Mouse (Mus musculus): ENCODE measurements around the gene Gm10188. TPM values are rescaled to one million over a fixed set of nuclear protein-coding genes. Genes with fewer than 3 reads are reported as not detected.

Gene Gm10188
- polyA plus RNA-seq, 2 experiments, result not detected

GRCm38 (mm10) chr1:132263618-132264017 is 34.1 kb upstream of the Gm10188 start:
- TF ChIP-seq EP300 (IDR thresholded peaks at IDR 0.05; ENCODE audit: low read depth) (no peak), CTCF (IDR thresholded peaks at IDR 0.05; ENCODE audit: low read depth) (no peak)

GRCm38 (mm10) chr1:132261058-132261457 is 31.5 kb upstream of the Gm10188 start:
- no peak overlapping the region for H3K9ac ChIP-seq (replicated peaks)
- WGBS (ENCODE audit: insufficient replicate concordance), result 38% methylated on average over 5 of the region's 5 CpGs

More at GRCm38 (mm10) chr1:132263618-132264017, 34.1 kb upstream of the Gm10188 start:
- DNase-seq (ENCODE audit: low read depth in 3 of 3, low spot score in 3 of 3) (no peak), ATAC-seq (ENCODE audit: insufficient read depth) (no peak)
- H3K4me1 ChIP-seq (replicated peaks; ENCODE audit: control insufficient read depth in 2 of 2, insufficient read depth in 2 of 2, low read length in 1 of 2), result peaks cover 15 to 18% of the 10 kb centered on the region in 2 experiments
- no peak overlapping the region for H3K9ac ChIP-seq (replicated peaks)
- no peaks in the 10 kb centered on the region for H3K36me3 ChIP-seq (replicated peaks; ENCODE audit: control insufficient read depth, insufficient read depth, low read depth)
- H3K4me2 ChIP-seq (ENCODE audit: low read depth), result no peak overlapping the region
- no peak overlapping the region for H3K4me3 ChIP-seq (ENCODE audit: insufficient read depth in 1 of 2, low read depth in 2 of 2, low read length in 2 of 2)
- 88% methylated on average over 4 of the region's 4 CpGs for WGBS (ENCODE audit: insufficient replicate concordance)
- no peaks in the 10 kb centered on the region for H3K9me3 ChIP-seq (ENCODE audit: control insufficient read depth, low read length)
- H3K27ac ChIP-seq, result no peak overlapping the region
- no peaks in the 10 kb centered on the region for H3K27me3 ChIP-seq (ENCODE audit: control insufficient read depth, insufficient read depth, low read length)

GRCm38 (mm10) chr1:132260331-132260730 is 30.8 kb upstream of the Gm10188 start:
- TF ChIP-seq EP300 (IDR thresholded peaks at IDR 0.05; ENCODE audit: low read depth), result no peak
- TF ChIP-seq CTCF (IDR thresholded peaks at IDR 0.05; ENCODE audit: low read depth), result no peak
- ATAC-seq (ENCODE audit: insufficient read depth) (no peak), DNase-seq (ENCODE audit: low read depth in 3 of 3, low spot score in 3 of 3) (no peak)
- Histone ChIP-seq H3K4me2 (ENCODE audit: low read depth) (no peak overlapping the region), H3K4me3 (ENCODE audit: insufficient read depth in 1 of 2, low read depth in 2 of 2, low read length in 2 of 2) (no peak overlapping the region), H3K27me3 (ENCODE audit: control insufficient read depth, insufficient read depth, low read length) (no peaks in the 10 kb centered on the region), H3K4me1 (replicated peaks; ENCODE audit: control insufficient read depth in 2 of 2, insufficient read depth in 2 of 2, low read length in 1 of 2) (peaks cover 13 to 17% of the 10 kb centered on the region in 2 experiments), H3K9me3 (ENCODE audit: control insufficient read depth, low read length) (no peaks in the 10 kb centered on the region), H3K9ac (replicated peaks) (no peak overlapping the region), H3K36me3 (replicated peaks; ENCODE audit: control insufficient read depth, insufficient read depth, low read depth) (no peaks in the 10 kb centered on the region), H3K27ac (no peak overlapping the region)
- WGBS (ENCODE audit: insufficient replicate concordance), result 71% methylated on average over 1 of the region's 1 CpGs

More at GRCm38 (mm10) chr1:132261058-132261457, 31.5 kb upstream of the Gm10188 start:
- Histone ChIP-seq H3K9me3 (ENCODE audit: control insufficient read depth, low read length) (no peaks in the 10 kb centered on the region), H3K4me1 (replicated peaks; ENCODE audit: control insufficient read depth in 2 of 2, insufficient read depth in 2 of 2, low read length in 1 of 2) (peaks cover 15 to 18% of the 10 kb centered on the region in 2 experiments), H3K27me3 (ENCODE audit: control insufficient read depth, insufficient read depth, low read length) (no peaks in the 10 kb centered on the region), H3K4me3 (ENCODE audit: insufficient read depth in 1 of 2, low read depth in 2 of 2, low read length in 2 of 2) (no peak overlapping the region), H3K36me3 (replicated peaks; ENCODE audit: control insufficient read depth, insufficient read depth, low read depth) (no peaks in the 10 kb centered on the region), H3K4me2 (ENCODE audit: low read depth) (no peak overlapping the region), H3K27ac (no peak overlapping the region)
- TF ChIP-seq EP300 (IDR thresholded peaks at IDR 0.05; ENCODE audit: low read depth) (no peak), CTCF (IDR thresholded peaks at IDR 0.05; ENCODE audit: low read depth) (peak; percentile 74)
- no peak for ATAC-seq (ENCODE audit: insufficient read depth)
- peak in 2 of 3 experiments; percentile 22 to 31 for DNase-seq (ENCODE audit: low read depth in 3 of 3, low spot score in 3 of 3)

- Histone ChIP-seq H3K9me3 (ENCODE audit: control insufficient read depth, low read length) (no peaks in the 10 kb centered on the region), H3K4me3 (ENCODE audit: insufficient read depth in 1 of 2, low read depth in 2 of 2, low read length in 2 of 2) (no peak overlapping the region), H3K4me2 (ENCODE audit: low read depth) (no peak overlapping the region), H3K4me1 (replicated peaks; ENCODE audit: control insufficient read depth in 2 of 2, insufficient read depth in 2 of 2, low read length in 1 of 2) (no peaks in the 10 kb centered on the region), H3K27ac (no peak overlapping the region), H3K9ac (replicated peaks) (no peak overlapping the region), H3K27me3 (ENCODE audit: control insufficient read depth, insufficient read depth, low read length) (no peaks in the 10 kb centered on the region), H3K36me3 (replicated peaks; ENCODE audit: control insufficient read depth, insufficient read depth, low read depth) (no peaks in the 10 kb centered on the region)
- TF ChIP-seq CTCF (IDR thresholded peaks at IDR 0.05; ENCODE audit: low read depth) (peak; percentile 44), EP300 (IDR thresholded peaks at IDR 0.05; ENCODE audit: low read depth) (no peak)
- DNase-seq (ENCODE audit: low read depth in 3 of 3, low spot score in 3 of 3) (no peak), ATAC-seq (ENCODE audit: insufficient read depth) (no peak)
- 65% methylated on average over 6 of the region's 6 CpGs for WGBS (ENCODE audit: insufficient replicate concordance)
Observed at GRCm38 (mm10) chr1:132254467-132254866, 24.9 kb upstream of the Gm10188 start.

- no peak for DNase-seq (ENCODE audit: low read depth in 3 of 3, low spot score in 3 of 3)
- 74% methylated on average over 4 of the region's 4 CpGs for WGBS (ENCODE audit: insufficient replicate concordance)
- TF ChIP-seq EP300 (IDR thresholded peaks at IDR 0.05; ENCODE audit: low read depth), result no peak
- no peak for TF ChIP-seq CTCF (IDR thresholded peaks at IDR 0.05; ENCODE audit: low read depth)
Observed at GRCm38 (mm10) chr1:132246641-132247040, 17.1 kb upstream of the Gm10188 start.

More at GRCm38 (mm10) chr1:132246641-132247040, 17.1 kb upstream of the Gm10188 start:
- H3K27ac ChIP-seq, result no peak overlapping the region
- H3K4me2 ChIP-seq (ENCODE audit: low read depth), result no peak overlapping the region
- H3K27me3 ChIP-seq (ENCODE audit: control insufficient read depth, insufficient read depth, low read length), result no peaks in the 10 kb centered on the region
- peaks cover 0 to 15% of the 10 kb centered on the region in 2 experiments; a peak in 3 of 4 replicates for H3K4me1 ChIP-seq (replicated peaks; ENCODE audit: control insufficient read depth in 2 of 2, insufficient read depth in 2 of 2, low read length in 1 of 2)
- no peaks in the 10 kb centered on the region for H3K36me3 ChIP-seq (replicated peaks; ENCODE audit: control insufficient read depth, insufficient read depth, low read depth)
- no peak overlapping the region for H3K4me3 ChIP-seq (ENCODE audit: insufficient read depth in 1 of 2, low read depth in 2 of 2, low read length in 2 of 2)
- ATAC-seq (ENCODE audit: insufficient read depth), result no peak
- no peaks in the 10 kb centered on the region for H3K9me3 ChIP-seq (ENCODE audit: control insufficient read depth, low read length)
- H3K9ac ChIP-seq (replicated peaks), result no peak overlapping the region

All from liver, embryonic 14.5 days (tissue).